Mouse (Mus musculus) limb, embryonic 13.5 days (tissue): Measurements from ENCODE around the gene Hoxb3. TPM values are rescaled to one million over a fixed set of nuclear protein-coding genes. Genes with fewer than 3 reads are reported as not detected.

ENCODE experiments used
- ATAC-seq: fragments of 200-750 bp; cut with Nextera tagmentation; 2 replicates; pipeline ENCODE4 v1.8.0; 2017; ENCODE audit warnings: low read depth, moderate number of reproducible peaks, moderate TSS enrichment; ENCODE audit not compliant: low FRiP score
- H3K27ac ChIP-seq: fragments of 300-500 bp; sonication (generic); 2 replicates; pipeline ENCODE4 v1.5.1; 2015; ENCODE audit warnings: inconsistent platforms, mild to moderate bottlenecking, moderate library complexity
- H3K27me3 ChIP-seq: fragments of 300-500 bp; sonication (generic); 2 replicates; pipeline ENCODE4 v1.6.1; 2015; ENCODE audit warnings: mild to moderate bottlenecking, inconsistent platforms
- H3K36me3 ChIP-seq: fragments of 300-500 bp; sonication (generic); 2 replicates; pipeline ENCODE4 v1.6.1; 2015; ENCODE audit warnings: inconsistent platforms, mild to moderate bottlenecking, moderate library complexity
- H3K4me1 ChIP-seq: fragments of 300-500 bp; sonication (generic); 2 replicates; pipeline ENCODE4 v1.6.1; 2015; ENCODE audit warnings: inconsistent platforms
- H3K4me2 ChIP-seq: fragments of 300-500 bp; sonication (generic); replicated peaks from 2 replicates; pipeline ENCODE4 v1.6.1; 2015; ENCODE audit warnings: inconsistent platforms, mild to moderate bottlenecking, moderate library complexity
- H3K4me3 ChIP-seq: fragments of 300-500 bp; sonication (generic); 2 replicates; pipeline ENCODE4 v1.5.1; 2015; ENCODE audit warnings: moderate library complexity, mild to moderate bottlenecking, inconsistent platforms
- H3K9ac ChIP-seq: fragments of 300-500 bp; sonication (generic); 2 replicates; pipeline ENCODE4 v1.6.1; 2015; ENCODE audit warnings: mild to moderate bottlenecking, inconsistent platforms
- H3K9me3 ChIP-seq: fragments of 300-500 bp; sonication (generic); 2 replicates; pipeline ENCODE4 v1.6.1; 2016; ENCODE audit warnings: inconsistent platforms
- WGBS: fragments of 180-500 bp; shearing (Covaris S2); methylation state at CpG from one replicate; pipeline ENCODE4 v1.1.7; 2015; 5-methylcytosine and 5-hydroxymethylcytosine counted together
- polyA plus RNA-seq: library from polyadenylated mRNA; unstranded; fragments of >200 nt; fragmentation: Nextera tagmentation; extraction: Ambion mirVana; gene quantifications from 2 replicates; pipeline ENCODE4 v1.2.1, GENCODE M21; 2015

Hoxb3 gene
- polyA plus RNA-seq, 1 experiment from 2014 or later, result 0.55 TPM

DNA sequence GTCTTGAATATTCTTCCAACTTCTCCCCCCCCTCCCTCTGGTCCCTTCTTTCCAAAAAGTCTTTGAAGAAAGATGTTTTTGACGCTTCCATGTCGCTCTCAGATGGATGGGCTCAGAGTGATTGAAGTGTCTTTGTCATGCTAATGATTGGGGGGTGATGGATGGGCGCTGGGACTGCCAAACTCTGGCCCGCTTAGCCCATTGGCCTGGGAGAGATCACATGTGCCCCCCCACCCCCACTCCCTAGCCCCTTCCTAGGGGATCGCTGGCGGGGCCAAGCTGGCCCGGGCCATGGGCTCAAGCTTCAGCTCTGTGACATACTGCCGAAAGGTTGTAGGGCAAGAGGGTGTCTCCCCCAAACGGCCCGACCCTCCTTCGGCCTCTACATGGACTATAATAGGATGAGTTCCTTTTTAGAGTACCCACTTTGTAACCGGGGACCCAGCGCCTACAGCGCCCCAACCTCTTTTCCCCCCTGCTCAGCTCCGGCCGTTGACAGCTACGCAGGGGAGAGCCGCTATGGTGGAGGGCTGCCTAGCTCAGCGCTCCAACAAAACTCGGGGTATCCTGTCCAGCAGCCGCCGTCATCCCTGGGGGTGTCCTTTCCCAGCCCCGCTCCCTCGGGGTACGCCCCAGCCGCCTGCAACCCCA is 42.4 kb downstream of the Hoxb3 start, which contains the start of gene Hoxb1:
Hoxb1 (plus strand) TSS at position 312 of the 651 bp plus-strand sequence.
- H3K9me3 ChIP-seq, result no peaks in the 10 kb centered on the region
- H3K9ac ChIP-seq, result no peak within 1 kb of the TSS
- no peaks in the 10 kb centered on the region for H3K36me3 ChIP-seq
- no peak within 1 kb of the TSS for H3K27ac ChIP-seq
- H3K27me3 ChIP-seq, result peaks cover 94% of the 10 kb centered on the region
- H3K4me1 ChIP-seq, result peaks cover 14% of the 10 kb centered on the region
- peak within 1 kb of the TSS; percentile 9; the same call in 1 of the 2 replicates for H3K4me3 ChIP-seq
- peak within 1 kb of the TSS; percentile 36 for H3K4me2 ChIP-seq
- 2% methylated on average over 26 of the region's 26 CpGs for WGBS
- ATAC-seq, result no peak

DNA sequence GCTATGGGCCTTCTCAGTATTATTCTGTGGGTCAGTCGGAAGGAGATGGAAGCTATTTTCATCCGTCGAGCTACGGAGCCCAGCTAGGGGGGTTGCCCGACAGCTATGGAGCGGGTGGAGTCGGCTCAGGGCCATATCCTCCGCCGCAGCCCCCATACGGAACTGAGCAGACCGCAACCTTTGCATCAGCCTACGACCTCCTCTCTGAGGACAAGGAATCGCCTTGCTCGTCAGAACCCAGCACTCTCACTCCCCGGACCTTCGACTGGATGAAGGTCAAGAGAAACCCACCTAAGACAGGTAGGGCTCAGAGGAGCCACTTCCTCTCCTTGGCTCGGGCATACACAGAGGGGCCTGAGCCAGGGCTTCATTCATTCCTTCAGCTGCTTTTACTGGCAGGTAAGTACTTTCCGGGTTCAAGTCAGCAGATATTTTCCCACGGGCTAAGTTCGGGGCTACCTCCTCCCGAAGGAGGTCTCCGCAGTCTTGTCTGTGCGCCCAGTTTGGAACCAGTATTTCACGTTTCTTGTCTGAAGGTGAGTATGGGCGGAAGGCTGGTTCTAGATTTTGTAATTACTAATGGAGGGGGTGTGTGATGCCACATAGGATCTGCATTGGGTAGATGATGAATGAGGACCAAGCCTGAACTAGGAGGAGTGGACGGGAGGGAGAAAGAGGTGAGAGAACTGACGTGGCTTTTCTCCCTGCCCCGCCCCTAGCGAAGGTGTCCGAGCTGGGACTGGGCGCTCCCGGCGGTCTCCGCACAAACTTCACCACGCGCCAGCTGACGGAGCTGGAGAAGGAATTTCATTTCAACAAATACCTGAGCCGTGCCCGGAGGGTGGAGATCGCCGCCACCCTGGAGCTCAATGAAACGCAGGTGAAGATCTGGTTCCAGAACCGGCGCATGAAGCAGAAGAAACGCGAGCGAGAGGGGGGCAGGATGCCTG is 43.2 kb downstream of the Hoxb3 start:
- Histone ChIP-seq H3K4me2 (peak overlapping the region; percentile 36), H3K9me3 (no peaks in the 10 kb centered on the region), H3K4me3 (peak overlapping the region; percentile 9; the same call in 1 of the 2 replicates), H3K36me3 (no peaks in the 10 kb centered on the region), H3K9ac (no peak overlapping the region), H3K27me3 (peaks cover 98% of the 10 kb centered on the region), H3K4me1 (peaks cover 14% of the 10 kb centered on the region), H3K27ac (no peak overlapping the region)
- ATAC-seq, result no peak
- WGBS, result under 1% methylated on average over 47 of the region's 47 CpGs

DNA sequence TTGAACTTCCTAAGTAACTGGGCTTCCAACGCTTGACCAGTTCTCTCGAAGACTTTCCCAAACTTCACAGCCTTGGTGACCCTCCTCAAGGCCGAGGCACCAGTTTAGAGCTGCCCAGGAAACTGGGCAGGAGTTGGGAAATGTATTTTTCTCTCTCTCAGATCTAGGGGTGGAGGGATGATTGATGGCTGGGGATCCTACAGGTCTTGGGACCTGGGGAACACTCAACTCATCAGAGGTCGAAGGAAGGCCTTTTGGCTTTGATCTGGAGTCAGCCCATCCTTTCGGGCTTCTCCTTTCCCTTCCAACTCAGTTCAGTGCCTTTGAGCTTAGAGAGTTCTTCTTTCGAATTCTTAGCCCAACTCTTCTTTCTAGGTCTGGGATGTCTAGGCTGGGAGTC is 44.0 kb downstream of the Hoxb3 start:
- H3K4me3 ChIP-seq, result no peak overlapping the region
- no peak overlapping the region for H3K9ac ChIP-seq
- WGBS, result 8% methylated on average over 6 of the region's 6 CpGs
- H3K27ac ChIP-seq, result no peak overlapping the region
- peaks cover 98% of the 10 kb centered on the region for H3K27me3 ChIP-seq
- peaks cover 14% of the 10 kb centered on the region for H3K4me1 ChIP-seq
- ATAC-seq, result no peak
- no peak overlapping the region for H3K4me2 ChIP-seq
- H3K9me3 ChIP-seq, result no peaks in the 10 kb centered on the region
- H3K36me3 ChIP-seq, result no peaks in the 10 kb centered on the region

DNA sequence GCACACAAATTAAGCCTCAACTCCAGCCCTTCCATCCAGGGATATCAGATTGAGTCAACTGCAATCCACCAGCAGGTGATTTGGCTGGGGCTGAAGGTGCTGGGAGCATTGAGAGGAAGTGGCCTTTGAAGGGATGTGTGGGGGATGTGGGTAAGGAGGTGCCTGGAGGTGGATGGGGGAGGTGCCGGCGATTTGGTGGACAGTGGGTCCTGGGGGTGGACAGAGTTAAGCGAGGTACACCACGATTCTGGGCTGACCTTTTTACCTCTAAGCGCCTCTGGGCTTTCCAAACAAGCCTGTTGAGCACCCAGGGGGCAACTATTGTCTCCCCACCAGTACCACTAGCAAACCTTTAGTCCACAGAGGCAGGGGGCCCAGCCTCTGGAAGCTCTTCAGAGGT is 45.6 kb downstream of the Hoxb3 start:
- H3K9me3 ChIP-seq, result no peaks in the 10 kb centered on the region
- no peak for ATAC-seq
- peaks cover 14% of the 10 kb centered on the region for H3K4me1 ChIP-seq
- H3K27me3 ChIP-seq, result peaks cover 100% of the 10 kb centered on the region
- no peak overlapping the region for H3K27ac ChIP-seq
- H3K4me2 ChIP-seq, result no peak overlapping the region
- H3K36me3 ChIP-seq, result no peaks in the 10 kb centered on the region
- no peak overlapping the region for H3K4me3 ChIP-seq
- WGBS, result 17% methylated on average over 5 of the region's 5 CpGs
- no peak overlapping the region for H3K9ac ChIP-seq

DNA sequence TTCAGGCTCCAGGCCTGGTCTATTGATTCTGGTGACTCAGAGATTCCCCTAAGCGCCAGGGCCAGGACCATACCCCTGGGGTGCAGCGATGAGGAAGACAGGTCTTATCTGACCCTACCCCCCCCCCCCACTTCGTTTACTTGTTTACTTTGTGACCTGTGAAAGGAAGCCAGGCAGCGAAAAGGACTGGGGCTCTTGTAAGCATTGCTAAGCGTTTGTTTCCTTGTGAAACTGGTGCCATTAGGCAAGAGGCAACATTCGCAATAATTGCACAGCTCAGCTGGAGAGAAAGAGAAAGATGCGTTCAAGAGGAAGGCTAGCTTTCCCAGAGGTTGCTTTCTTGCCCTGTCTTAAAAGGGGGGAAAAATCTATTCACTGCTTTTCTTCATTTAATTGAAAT is 46.0 kb downstream of the Hoxb3 start:
- Histone ChIP-seq H3K27me3 (peaks cover 100% of the 10 kb centered on the region), H3K4me1 (peaks cover 14% of the 10 kb centered on the region), H3K9me3 (no peaks in the 10 kb centered on the region), H3K4me3 (no peak overlapping the region), H3K27ac (no peak overlapping the region), H3K36me3 (no peaks in the 10 kb centered on the region), H3K9ac (no peak overlapping the region), H3K4me2 (no peak overlapping the region)
- WGBS, result 20% methylated on average over 7 of the region's 7 CpGs
- no peak for ATAC-seq

DNA sequence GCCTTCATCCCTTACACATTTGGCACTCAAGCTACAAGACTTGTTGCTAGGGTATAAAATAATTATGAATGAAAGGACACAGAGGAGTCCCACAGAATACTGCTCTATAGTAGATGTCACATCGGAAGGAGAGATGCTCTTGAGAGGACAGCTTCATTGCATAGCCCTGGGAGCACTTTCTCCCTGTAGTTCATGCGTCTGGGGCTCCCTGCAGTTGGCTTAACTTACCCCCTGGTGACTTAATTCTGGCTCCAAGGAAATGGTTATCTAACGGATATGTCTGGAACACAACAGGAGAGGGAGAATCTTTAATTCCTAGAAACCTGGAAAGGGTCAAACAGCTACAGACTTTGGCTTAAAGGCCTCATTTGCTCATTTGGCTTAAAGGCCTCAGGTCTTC is 48.6 kb downstream of the Hoxb3 start:
- Histone ChIP-seq H3K4me3 (no peak overlapping the region), H3K36me3 (no peaks in the 10 kb centered on the region), H3K27ac (no peak overlapping the region), H3K4me2 (no peak overlapping the region), H3K4me1 (0 out of 2 replicates have a peak, but pooled peaks cover 2% of the 10 kb centered on the region), H3K9me3 (no peaks in the 10 kb centered on the region), H3K27me3 (peaks cover 99% of the 10 kb centered on the region), H3K9ac (no peak overlapping the region)
- WGBS, result 28% methylated on average over 3 of the region's 3 CpGs
- ATAC-seq, result no peak

DNA sequence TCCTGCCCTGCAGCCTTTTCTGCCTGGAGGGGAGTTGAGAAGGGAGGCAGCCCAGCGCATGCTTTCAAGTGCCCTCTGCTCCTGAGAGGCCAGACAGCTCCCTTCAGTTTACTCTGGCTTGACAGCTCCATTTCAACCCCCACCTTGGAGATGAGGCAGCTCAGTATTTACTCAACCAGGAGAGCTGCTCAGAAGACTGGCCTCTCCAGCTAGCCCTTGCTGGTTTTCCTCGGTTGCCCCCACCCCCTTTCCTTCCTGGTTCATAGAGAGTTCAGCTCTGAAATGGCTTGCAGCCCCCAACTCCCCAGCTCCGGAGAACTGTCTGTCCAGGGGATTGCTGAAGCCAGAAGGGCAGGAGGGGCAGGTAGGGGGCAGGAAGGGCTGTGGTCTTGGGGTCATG is 49.4 kb downstream of the Hoxb3 start:
- H3K9me3 ChIP-seq, result no peaks in the 10 kb centered on the region
- ATAC-seq, result no peak
- WGBS, result 11% methylated on average over 3 of the region's 3 CpGs
- no peak overlapping the region for H3K4me2 ChIP-seq
- H3K27me3 ChIP-seq, result peaks cover 96% of the 10 kb centered on the region
- no peak overlapping the region for H3K4me3 ChIP-seq
- H3K27ac ChIP-seq, result no peak overlapping the region
- H3K9ac ChIP-seq, result no peak overlapping the region
- H3K36me3 ChIP-seq, result no peaks in the 10 kb centered on the region
- H3K4me1 ChIP-seq, result no peaks in the 10 kb centered on the region

DNA sequence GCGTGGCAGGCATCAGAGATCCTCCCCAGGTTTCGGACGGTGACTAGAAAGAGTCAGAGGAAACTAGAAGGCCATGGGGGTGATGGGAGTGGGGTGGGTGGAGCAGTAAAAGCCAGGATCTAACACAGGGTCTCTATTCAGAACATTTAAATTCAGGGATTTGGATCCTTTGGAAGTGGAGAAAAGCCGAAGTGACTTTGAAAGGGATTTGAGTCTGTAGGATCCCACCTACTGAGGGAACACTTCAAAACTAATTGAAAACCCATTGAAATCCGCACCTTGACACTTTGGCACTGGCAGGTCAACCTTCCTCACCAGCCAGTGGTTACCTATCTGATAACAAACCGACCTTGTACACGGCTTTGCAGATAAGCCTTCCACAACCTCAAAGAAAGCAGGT is 51.7 kb downstream of the Hoxb3 start:
- no peaks in the 10 kb centered on the region for H3K9me3 ChIP-seq
- H3K4me2 ChIP-seq, result no peak overlapping the region
- WGBS, result 35% methylated on average over 7 of the region's 7 CpGs
- H3K36me3 ChIP-seq, result no peaks in the 10 kb centered on the region
- no peaks in the 10 kb centered on the region for H3K4me1 ChIP-seq
- no peak overlapping the region for H3K27ac ChIP-seq
- H3K4me3 ChIP-seq, result no peak overlapping the region
- H3K27me3 ChIP-seq, result peaks cover 82% of the 10 kb centered on the region
- no peak overlapping the region for H3K9ac ChIP-seq
- ATAC-seq, result no peak

DNA sequence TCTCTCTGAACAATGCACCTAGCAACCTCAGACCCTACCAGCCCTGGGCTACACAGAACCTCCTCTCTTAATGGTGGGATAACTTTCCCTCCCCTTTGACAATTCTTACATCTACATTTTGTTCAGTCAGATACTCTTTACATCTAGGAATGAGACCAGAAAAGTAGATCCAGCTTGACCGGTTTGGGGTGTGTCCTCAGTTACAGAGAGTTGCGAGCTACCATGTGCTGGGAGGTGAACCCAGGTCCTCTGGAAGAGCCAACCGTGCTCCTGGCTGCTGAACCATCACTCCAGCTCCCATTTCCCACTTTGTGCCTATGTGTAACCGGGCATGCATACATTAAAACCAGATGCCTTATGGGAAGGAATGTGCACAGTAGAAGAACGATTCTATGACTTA is 60.3 kb downstream of the Hoxb3 start:
- ATAC-seq, result no peak
- Histone ChIP-seq H3K9me3 (no peaks in the 10 kb centered on the region), H3K36me3 (no peaks in the 10 kb centered on the region), H3K27ac (no peak overlapping the region), H3K4me3 (no peak overlapping the region), H3K4me1 (no peaks in the 10 kb centered on the region), H3K9ac (no peak overlapping the region), H3K27me3 (peaks cover 48% of the 10 kb centered on the region), H3K4me2 (no peak overlapping the region)
- 59% methylated on average over 5 of the region's 5 CpGs for WGBS

DNA sequence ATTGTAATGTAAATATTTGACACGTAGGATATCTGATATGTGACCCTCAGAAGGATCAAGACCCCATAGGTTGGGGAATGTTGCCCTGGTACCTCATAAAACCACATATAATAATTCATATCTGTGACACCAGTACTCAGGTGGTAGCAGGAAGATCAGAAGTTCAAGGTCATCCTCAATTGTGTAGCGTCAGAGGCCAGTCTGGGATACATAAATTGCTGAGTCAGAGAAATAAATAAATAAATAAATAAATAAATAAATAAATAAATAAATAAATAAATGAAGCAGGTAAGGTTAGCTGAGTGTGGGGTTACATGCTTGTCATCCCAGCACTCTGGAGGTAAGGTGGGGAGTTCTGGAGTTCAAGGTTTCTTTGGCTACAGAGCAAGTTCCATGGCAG is 64.5 kb downstream of the Hoxb3 start:
- no peak overlapping the region for H3K9ac ChIP-seq
- no peak overlapping the region for H3K4me2 ChIP-seq
- H3K9me3 ChIP-seq, result no peaks in the 10 kb centered on the region
- 88% methylated on average over 2 of the region's 2 CpGs for WGBS
- H3K27me3 ChIP-seq, result peaks cover 27% of the 10 kb centered on the region
- H3K4me1 ChIP-seq, result no peaks in the 10 kb centered on the region
- no peak overlapping the region for H3K4me3 ChIP-seq
- H3K36me3 ChIP-seq, result no peaks in the 10 kb centered on the region
- H3K27ac ChIP-seq, result no peak overlapping the region
- no peak for ATAC-seq

DNA sequence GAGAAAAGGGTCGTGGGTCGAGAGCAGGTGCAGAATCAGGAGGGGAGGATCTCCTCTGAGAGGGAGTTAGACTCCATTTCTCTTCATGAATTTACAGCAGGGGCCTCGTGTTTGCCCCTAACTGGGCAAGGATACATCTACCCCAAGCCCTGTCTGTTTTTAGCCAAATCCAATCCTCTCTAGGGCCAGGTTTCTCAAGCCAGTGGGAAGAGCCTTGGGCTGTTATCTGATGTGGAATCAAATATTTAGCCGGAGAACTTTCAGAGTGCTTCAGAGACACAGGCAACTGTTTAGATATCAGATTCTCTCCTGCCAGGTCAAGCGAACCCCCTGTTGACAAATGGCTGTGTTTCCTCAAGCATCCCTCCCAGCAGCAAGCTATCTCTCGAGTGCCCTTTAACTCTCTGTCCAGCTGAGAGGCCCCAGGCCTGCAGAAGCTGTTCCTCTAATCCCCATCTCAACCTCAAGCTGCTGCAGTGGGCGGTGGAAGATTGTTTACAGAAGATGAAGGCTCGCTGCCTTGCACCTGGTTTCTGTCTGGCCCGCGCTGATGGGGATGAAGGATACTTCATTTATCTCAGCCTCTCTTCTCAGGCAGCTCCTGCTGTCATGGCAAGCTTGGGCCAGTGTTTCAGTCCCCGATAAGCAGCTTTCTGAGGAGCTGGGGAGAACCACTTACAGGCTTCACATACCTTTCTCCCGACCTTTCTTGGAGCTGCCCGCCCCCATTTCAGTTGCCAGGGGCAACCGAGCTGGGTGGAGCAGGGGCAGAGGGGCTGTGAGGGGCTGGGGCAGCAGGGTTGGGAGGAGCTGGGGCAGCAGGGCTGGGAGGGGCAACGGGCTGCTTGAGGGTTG is 73.9 kb downstream of the Hoxb3 start:
- no peak overlapping the region for H3K4me3 ChIP-seq
- peak overlapping the region; percentile 27 for H3K4me2 ChIP-seq
- no peak overlapping the region for H3K27ac ChIP-seq

More for the DNA sequence above, 73.9 kb downstream of the Hoxb3 start:
- no peaks in the 10 kb centered on the region for H3K9me3 ChIP-seq
- peaks cover 72% of the 10 kb centered on the region for H3K27me3 ChIP-seq
- no peak for ATAC-seq
- peak overlapping the region; percentile 25; the same call in 1 of the 2 replicates for H3K9ac ChIP-seq
- peaks cover 13% of the 10 kb centered on the region for H3K4me1 ChIP-seq
- 6% methylated on average over 15 of the region's 15 CpGs for WGBS
- no peaks in the 10 kb centered on the region for H3K36me3 ChIP-seq
